Mouse (Mus musculus): ENCODE measurements around the gene Adcy10.
A peak's percentile ranks its signal among the peaks of the same experiment; 100 is the strongest.

Adcy10 gene

GRCm38 (mm10) chr1:165484688-165485233 is at the start of gene Adcy10:
Gene Adcy10, plus strand, starts transcription at chr1:165485183.
- no peak for DNase-seq (ENCODE audit: low spot score)

- DNase-seq (ENCODE audit: low spot score) = no peak
Observed at GRCm38 (mm10) chr1:165438289-165439021, 46.5 kb upstream of the Adcy10 start.

- no peak for DNase-seq (ENCODE audit: low spot score)
Observed at GRCm38 (mm10) chr1:165440788-165441187, 44.2 kb upstream of the Adcy10 start.

- DNase-seq (ENCODE audit: low spot score) = no peak
Observed at GRCm38 (mm10) chr1:165441201-165441600, 43.8 kb upstream of the Adcy10 start.

GRCm38 (mm10) chr1:165441719-165442118 is 43.3 kb upstream of the Adcy10 start:
- DNase-seq (ENCODE audit: low spot score) = no peak

- DNase-seq (ENCODE audit: low spot score) = no peak
Observed at GRCm38 (mm10) chr1:165459041-165459502, 25.9 kb upstream of the Adcy10 start.

GRCm38 (mm10) chr1:165459503-165460181 is 25.3 kb upstream of the Adcy10 start:
- DNase-seq (ENCODE audit: low spot score) = peak; percentile 61

- peak; percentile 100 for DNase-seq (ENCODE audit: low spot score)
Observed at GRCm38 (mm10) chr1:165460360-165460800, 24.6 kb upstream of the Adcy10 start, which contains the start of the genes Dcaf6 and Mpc2. Gene Dcaf6, minus strand, starts transcription at chr1:165460475. Gene Mpc2, plus strand, starts transcription at chr1:165460637.

- peak; percentile 99 for DNase-seq (ENCODE audit: low spot score)
Observed at GRCm38 (mm10) chr1:165460801-165461377, 24.1 kb upstream of the Adcy10 start.

- DNase-seq (ENCODE audit: low spot score) = no peak
Observed at GRCm38 (mm10) chr1:165461681-165462080, 23.3 kb upstream of the Adcy10 start.

GRCm38 (mm10) chr1:165462861-165463260 is 22.1 kb upstream of the Adcy10 start:
- no peak for DNase-seq (ENCODE audit: low spot score)

- no peak for DNase-seq (ENCODE audit: low spot score)
Observed at GRCm38 (mm10) chr1:165464574-165464973, 20.4 kb upstream of the Adcy10 start.

GRCm38 (mm10) chr1:165468971-165469370 is 16.0 kb upstream of the Adcy10 start:
- DNase-seq (ENCODE audit: low spot score) = no peak

- no peak for DNase-seq (ENCODE audit: low spot score)
Observed at GRCm38 (mm10) chr1:165469717-165470116, 15.3 kb upstream of the Adcy10 start.

- DNase-seq (ENCODE audit: low spot score) = no peak
Observed at GRCm38 (mm10) chr1:165471490-165471889, 13.5 kb upstream of the Adcy10 start.

- DNase-seq (ENCODE audit: low spot score) = no peak
Observed at GRCm38 (mm10) chr1:165486108-165486507, 1.1 kb downstream of the Adcy10 start.

GRCm38 (mm10) chr1:165489197-165489596 is 4.2 kb downstream of the Adcy10 start:
- DNase-seq (ENCODE audit: low spot score) = no peak

- DNase-seq (ENCODE audit: low spot score) = no peak
Observed at GRCm38 (mm10) chr1:165498856-165499255, 13.9 kb downstream of the Adcy10 start.

- DNase-seq (ENCODE audit: low spot score) = peak; percentile 59
Observed at GRCm38 (mm10) chr1:165503307-165504024, 18.5 kb downstream of the Adcy10 start.

- no peak for DNase-seq (ENCODE audit: low spot score)
Observed at GRCm38 (mm10) chr1:165506303-165506702, 21.3 kb downstream of the Adcy10 start.

- peak; percentile 22 for DNase-seq (ENCODE audit: low spot score)
Observed at GRCm38 (mm10) chr1:165510161-165510560, 25.2 kb downstream of the Adcy10 start.

GRCm38 (mm10) chr1:165520716-165521115 is 35.7 kb downstream of the Adcy10 start:
- no peak for DNase-seq (ENCODE audit: low spot score)

Data from ovary, postnatal 36 days (tissue).